Mouse (Mus musculus): ENCODE measurements around the gene Zfp451. TPM values are rescaled to one million over a fixed set of nuclear protein-coding genes. Genes with fewer than 3 reads are reported as not detected.

Gene Zfp451
- polyA plus RNA-seq, 1 experiment from 2014 or later, result 51.4 TPM

Other genes starting within 250 kb of the Zfp451 start
- gene Prim2, start 144.8 kb downstream of the Zfp451 start, polyA plus RNA-seq (2016; fragmentation: Nextera tagmentation; extraction: Ambion mirVana), result 30.0 and 31.1 TPM in 2 replicates
- 31.0 and 31.2 TPM in 2 replicates for gene Rab23, start 94.7 kb downstream of the Zfp451 start, polyA plus RNA-seq (2016; fragmentation: Nextera tagmentation; extraction: Ambion mirVana)
- 19.7 and 24.9 TPM in 2 replicates for gene Bag2, start 56.8 kb downstream of the Zfp451 start, polyA plus RNA-seq (2016; fragmentation: Nextera tagmentation; extraction: Ambion mirVana)
- 4.4 and 5.6 TPM in 2 replicates for gene Bend6, start 93.2 kb upstream of the Zfp451 start, polyA plus RNA-seq (2016; fragmentation: Nextera tagmentation; extraction: Ambion mirVana)
- gene Dst, start 93.6 kb upstream of the Zfp451 start, polyA plus RNA-seq (2016; fragmentation: Nextera tagmentation; extraction: Ambion mirVana), result 38.7 and 44.5 TPM in 2 replicates